In the genomic region with DNA sequence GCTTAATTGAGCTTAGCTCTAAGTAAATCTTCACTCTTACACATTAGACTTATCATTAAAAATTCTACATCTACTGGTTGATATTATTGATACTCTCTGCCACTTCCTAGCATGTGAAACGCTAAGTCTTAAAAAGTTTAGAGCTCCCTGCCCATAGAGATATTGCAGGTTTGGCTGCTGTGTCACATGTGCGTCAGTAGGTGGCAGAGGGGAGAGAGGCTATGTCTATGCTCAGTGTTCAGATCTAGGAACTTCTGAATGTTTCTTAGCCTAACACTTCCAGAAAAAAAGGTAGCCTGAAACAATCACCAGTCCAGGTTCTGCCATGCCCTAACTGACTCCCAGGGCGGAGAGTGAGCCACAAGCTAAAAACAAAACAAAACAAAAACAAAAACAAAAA, we compare ENCODE assay signal across 8 mouse cellular contexts.
DNase-seq lines count a peak whose midpoint lies in the region; ATAC-seq and TF ChIP-seq lines count a peak whose summit lies in the region.

No protein-coding gene starts in this region.

- H3K27me3 ChIP-seq in cerebellum, adult 2 months (ENCODE audit: control insufficient read depth, insufficient read depth, low read length): no peaks in the 10 kb centered on the region
- H3K27me3 ChIP-seq in Patski: no peaks in the 10 kb centered on the region
- H3K27me3 ChIP-seq in liver, embryonic 14.5 days (ENCODE audit: control insufficient read depth, insufficient read depth, low read length): no peaks in the 10 kb centered on the region

- no peak for TF ChIP-seq POLR2A in cerebellum, adult 2 months (IDR thresholded peaks at IDR 0.05; ENCODE audit: borderline replicate concordance, insufficient read depth, low read length)

- H3K27ac ChIP-seq in cerebellum, adult 2 months (ENCODE audit: insufficient read depth, low read length): no peak overlapping the region
- no peak overlapping the region for H3K27ac ChIP-seq in liver, embryonic 14.5 days

- in situ Hi-C loops in Patski (cut with MboI; ENCODE audit: low pct_unique_long_range_greater_than_20kb): loop anchor here (10.0 kb wide), 1 partner anchor 755 kb away; a partner anchor contains a TSS

- WGBS in cerebellum, adult 2 months: 63% methylated on average over 3 of the region's 3 CpGs
- 40% methylated on average over 3 of the region's 3 CpGs for WGBS in liver, embryonic 14.5 days (ENCODE audit: insufficient replicate concordance)

- 0 out of 2 replicates have a peak, but pooled peaks have one; percentile 9 for TF ChIP-seq CTCF in cerebellum, adult 2 months (IDR thresholded peaks at IDR 0.05; ENCODE audit: borderline replicate concordance, insufficient read depth, low read depth, low read length)
- TF ChIP-seq CTCF in Patski (IDR thresholded peaks at IDR 0.05): peak; percentile 30
- TF ChIP-seq CTCF in liver, embryonic 14.5 days (IDR thresholded peaks at IDR 0.05; ENCODE audit: low read depth): peak; percentile 60

- no peaks in the 10 kb centered on the region for H3K9me3 ChIP-seq in liver, embryonic 14.5 days (ENCODE audit: control insufficient read depth, low read length)

- H3K4me2 ChIP-seq in liver, embryonic 14.5 days (ENCODE audit: low read depth): no peak overlapping the region

- no peaks in the 10 kb centered on the region for H3K4me1 ChIP-seq in cerebellum, adult 2 months (ENCODE audit: control insufficient read depth, insufficient read depth, low read length)
- no peaks in the 10 kb centered on the region for H3K4me1 ChIP-seq in liver, embryonic 14.5 days (replicated peaks; ENCODE audit: control insufficient read depth in 2 of 2, insufficient read depth in 2 of 2, low read length in 1 of 2)

- no peaks in the 10 kb centered on the region for H3K36me3 ChIP-seq in liver, embryonic 14.5 days (replicated peaks; ENCODE audit: control insufficient read depth, insufficient read depth, low read depth)

- POLR2A ChIA-PET in Patski (lab: Charles Lee): no interaction called here

- no peak overlapping the region for H3K4me3 ChIP-seq in cerebellum, adult 2 months (replicated peaks; ENCODE audit: insufficient read depth, low read depth, low read length)
- no peak overlapping the region for H3K4me3 ChIP-seq in liver, embryonic 14.5 days (ENCODE audit: insufficient read depth in 1 of 2, low read depth in 2 of 2, low read length in 2 of 2)

- TF ChIP-seq EP300 in liver, embryonic 14.5 days (IDR thresholded peaks at IDR 0.05; ENCODE audit: low read depth): no peak

- no peak overlapping the region for H3K9ac ChIP-seq in liver, embryonic 14.5 days (replicated peaks)

- CTCF ChIA-PET in Patski (lab: Charles Lee): no interaction called here

- DNase-seq in cerebellum, adult 2 months: no peak
- no peak for DNase-seq in cerebellum, adult 9-11 months
- peak; percentile 5 to 27 for DNase-seq in left cerebral cortex, postnatal 25 days (ENCODE audit: low spot score in 2 of 2)
- DNase-seq in left cerebral cortex, postnatal 36 days (ENCODE audit: low spot score in 2 of 2): no peak
- no peak for DNase-seq in Patski (ENCODE audit: low read depth, low spot score)
- DNase-seq in liver, embryonic 14.5 days (ENCODE audit: low read depth in 3 of 3, low spot score in 3 of 3): no peak
- DNase-seq in layer of hippocampus, postnatal 14 days (ENCODE audit: low spot score in 2 of 2): no peak
- no peak for DNase-seq in natural killer cell, adult 2 months (ENCODE audit: low spot score in 2 of 2)

- no peak for ATAC-seq in Patski
- no peak for ATAC-seq in liver, embryonic 14.5 days (ENCODE audit: insufficient read depth)

- intact Hi-C loops in left cerebral cortex, postnatal 25 days (cut with DNase I): no loop called here
- intact Hi-C loops in left cerebral cortex, postnatal 36 days (cut with DNase I): no loop called here

Comparison
In these comparisons a context has a peak if more than half of its experiments do, and no peak if none do; other contexts are left out.
1. DNase-seq: peak in left cerebral cortex, postnatal 25 days (2 of 2); none in cerebellum, adult 2 months (0 of 2), cerebellum, adult 9-11 months (single experiment), left cerebral cortex, postnatal 36 days (0 of 2), Patski (single experiment), liver, embryonic 14.5 days (0 of 3), layer of hippocampus, postnatal 14 days (0 of 2) and natural killer cell, adult 2 months (0 of 2).
2. CTCF ChIP-seq: peak in every context shown above with its lines; median percentile 60 in liver, embryonic 14.5 days; 30 in Patski; 9 in cerebellum, adult 2 months.